Mouse (Mus musculus) kidney, adult 2 months (tissue): ENCODE results near the gene Usp35. TPM values are rescaled to one million over a fixed set of nuclear protein-coding genes. Genes with fewer than 3 reads are reported as not detected.

Experiments used
- DNase-seq: peaks from one replicate; pipeline ENCODE4 v3.0.0; 2021
- H3K27ac ChIP-seq: fragments of 200-500 bp; 2 replicates; pipeline ENCODE4 v1.5.1; 2012; ENCODE audit warnings: low read depth, low read length, control low read depth, inconsistent platforms; ENCODE audit not compliant: insufficient read depth
- H3K27me3 ChIP-seq: fragments of 200-500 bp; replicated peaks from 2 replicates; pipeline ENCODE4 v1.6.1; 2012; ENCODE audit warnings: mild to moderate bottlenecking, moderate library complexity, low read length, inconsistent platforms; ENCODE audit not compliant: control insufficient read depth, insufficient read depth
- H3K36me3 ChIP-seq: fragments of 200-500 bp; 2 replicates; pipeline ENCODE4 v1.6.1; 2012; ENCODE audit warnings: mild to moderate bottlenecking, moderate library complexity, low read length, inconsistent platforms; ENCODE audit not compliant: control insufficient read depth, insufficient read depth
- H3K4me1 ChIP-seq: fragments of 200-500 bp; 2 replicates; pipeline ENCODE4 v1.6.1; 2011; ENCODE audit warnings: low read length; ENCODE audit not compliant: control insufficient read depth, insufficient read depth
- H3K4me3 ChIP-seq: fragments of 200-500 bp; 2 replicates; pipeline ENCODE4 v1.5.1; 2011; ENCODE audit warnings: mild to moderate bottlenecking, low read depth, low read length, control low read depth; ENCODE audit not compliant: insufficient read depth
- CTCF ChIP-seq: fragments of 200-500 bp; conservative IDR thresholded peaks from 2 replicates; pipeline ENCODE4 v1.5.1; 2011; ENCODE audit warnings: low read depth, mild to moderate bottlenecking, control low read depth, low read length, moderate library complexity, mixed read lengths; ENCODE audit not compliant: insufficient read depth, insufficient read length
- POLR2A ChIP-seq: fragments of 200-500 bp; IDR thresholded peaks from one replicate; pipeline ENCODE4 v1.6.1; 2011; ENCODE audit warnings: low read depth, low read length, control low read depth
- WGBS: fragments of 180-500 bp; shearing (Covaris S2); methylation state at CpG from one replicate; pipeline ENCODE4 v1.1.7; 2018; 5-methylcytosine and 5-hydroxymethylcytosine counted together
- polyA plus RNA-seq: library from polyadenylated mRNA; depleted of rRNA; stranded (reverse); fragments of >200 nt; gene quantifications from 2 replicates; pipeline ENCODE4 v1.2.3, GENCODE M21; 2012

Usp35 gene
- polyA plus RNA-seq, 1 experiment = 2.7 TPM

DNA sequence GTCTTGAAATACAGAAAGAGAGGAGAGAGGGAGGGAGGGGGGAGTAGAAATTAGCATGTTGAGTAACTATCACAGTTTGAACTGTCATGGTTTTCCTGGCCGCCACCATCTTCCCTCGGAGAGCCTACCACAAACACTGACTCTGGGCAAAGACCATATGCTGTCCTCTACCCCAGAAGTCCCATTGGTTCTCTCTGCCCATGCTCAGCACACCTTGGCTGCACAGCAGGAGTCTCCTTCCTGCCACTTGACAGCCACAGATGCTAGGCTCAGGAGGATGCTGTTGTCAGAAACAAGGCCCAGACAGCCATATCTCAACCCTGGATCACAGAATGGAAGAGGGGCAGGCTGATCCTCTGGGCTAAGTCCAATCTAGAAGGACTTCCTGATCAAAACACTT, 2.6 kb upstream of the Usp35 start:
- WGBS = 91% methylated on average over 2 of the region's 2 CpGs
- H3K27me3 ChIP-seq = no peaks in the 10 kb centered on the region
- no peak for DNase-seq
- peaks cover 7% of the 10 kb centered on the region; the same call in 1 of the 2 replicates for H3K4me1 ChIP-seq
- no peak for TF ChIP-seq CTCF
- no peak for TF ChIP-seq POLR2A
- no peak overlapping the region for H3K27ac ChIP-seq
- no peaks in the 10 kb centered on the region for H3K36me3 ChIP-seq
- no peak overlapping the region for H3K4me3 ChIP-seq

DNA sequence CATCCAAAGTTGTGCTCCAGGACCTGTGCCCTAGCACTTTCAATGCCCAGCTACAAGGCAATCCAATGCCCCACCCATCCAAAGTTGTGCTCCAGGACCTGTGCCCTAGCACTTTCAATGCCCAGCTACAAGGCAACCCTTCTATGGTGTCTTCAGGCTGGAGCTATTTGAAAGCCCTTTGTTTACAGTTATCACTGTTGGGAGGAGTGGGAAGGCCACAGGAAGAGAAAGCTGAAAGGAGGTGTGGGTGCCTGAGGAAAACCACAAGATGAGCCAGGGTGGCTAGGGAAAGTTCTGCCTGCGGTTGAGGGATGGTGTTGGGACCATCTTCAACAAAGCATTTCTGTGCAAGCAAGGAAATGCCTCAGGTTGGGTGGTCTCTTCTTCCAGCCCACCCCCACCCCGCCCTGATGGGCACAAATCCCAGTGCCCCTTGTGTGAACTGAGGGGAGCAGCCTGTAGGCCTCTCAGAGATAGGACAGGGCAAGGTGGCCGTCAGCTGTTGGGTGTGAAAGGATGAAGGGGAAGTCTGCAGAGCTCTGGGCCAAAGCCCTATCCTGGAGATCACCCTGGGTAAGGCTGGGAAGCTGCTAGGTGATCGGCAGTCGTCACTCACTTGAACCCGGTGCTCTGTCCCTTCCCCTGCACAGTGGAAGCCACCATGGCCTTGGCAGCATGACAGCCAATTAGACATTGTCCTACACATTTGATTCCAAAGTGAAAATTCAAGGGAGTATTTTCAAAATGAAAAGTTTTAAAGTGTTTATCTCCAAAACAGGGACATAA, 1.5 kb upstream of the Usp35 start:
- H3K27ac ChIP-seq = no peak overlapping the region
- no peak for DNase-seq
- no peaks in the 10 kb centered on the region for H3K27me3 ChIP-seq
- no peak overlapping the region for H3K4me3 ChIP-seq
- no peak for TF ChIP-seq POLR2A
- TF ChIP-seq CTCF = no peak
- WGBS = 84% methylated on average over 6 of the region's 6 CpGs
- H3K36me3 ChIP-seq = no peaks in the 10 kb centered on the region
- H3K4me1 ChIP-seq = peaks cover 7% of the 10 kb centered on the region; the same call in 1 of the 2 replicates

DNA sequence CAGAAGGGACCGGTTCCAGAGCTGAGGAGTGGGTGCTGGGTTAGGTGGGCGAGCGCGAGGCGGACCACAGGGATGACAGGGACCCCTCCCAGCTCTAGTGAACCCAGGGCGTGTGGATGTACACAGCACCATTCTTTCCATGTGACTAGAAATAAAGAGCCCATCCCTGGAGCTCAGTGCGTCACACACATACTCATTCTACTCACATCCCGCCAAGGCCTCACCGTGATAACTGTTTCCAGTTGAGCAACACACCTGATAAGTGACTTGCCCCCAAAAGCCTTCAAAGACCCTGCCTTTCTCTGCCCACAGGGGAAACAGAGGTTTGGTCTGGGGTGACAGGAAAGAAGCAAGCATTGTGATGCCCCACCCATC, 834 bp upstream of the Usp35 start:
- Histone ChIP-seq H3K4me1 (peaks cover 7% of the 10 kb centered on the region; the same call in 1 of the 2 replicates), H3K27ac (no peak overlapping the region), H3K4me3 (peak overlapping the region; percentile 94), H3K27me3 (no peaks in the 10 kb centered on the region), H3K36me3 (no peaks in the 10 kb centered on the region)
- TF ChIP-seq POLR2A (no peak), CTCF (no peak)
- WGBS = 4% methylated on average over 9 of the region's 9 CpGs
- DNase-seq = no peak

DNA sequence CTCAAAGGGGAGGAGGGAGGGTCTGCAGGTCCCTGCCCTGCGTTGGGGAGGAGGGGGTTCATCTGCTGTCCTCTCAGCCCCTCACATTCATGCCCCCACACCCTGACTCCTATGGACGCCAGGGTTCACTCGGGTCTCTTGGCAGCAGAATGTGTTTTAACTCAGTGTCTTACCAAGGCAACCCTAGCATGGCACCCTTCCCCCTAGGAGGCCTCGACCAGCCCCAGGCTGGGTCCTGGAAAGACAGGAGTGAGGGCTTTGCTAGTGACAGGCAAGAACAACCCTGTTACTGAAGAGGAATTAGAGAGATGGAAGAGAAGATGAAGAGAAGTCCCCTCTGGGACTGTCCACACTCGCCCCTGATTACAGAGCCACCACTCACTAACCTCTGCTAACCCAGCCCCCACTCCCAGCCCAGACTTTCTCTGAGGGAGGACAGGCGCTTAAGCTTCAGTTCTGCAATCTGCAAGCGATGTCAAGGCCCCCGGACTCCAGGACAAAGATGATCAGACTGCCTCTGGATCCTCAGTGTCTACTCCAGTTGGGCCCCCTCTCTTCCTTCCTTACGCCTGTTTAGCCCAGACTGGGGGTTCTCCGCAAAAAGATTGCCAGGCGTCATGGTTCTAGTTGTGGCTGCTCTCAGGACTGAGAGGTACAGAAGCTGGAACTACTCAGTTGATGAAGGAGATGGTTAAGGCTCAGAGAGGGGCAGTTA, 732 bp downstream of the Usp35 start:
- no peak overlapping the region for H3K27ac ChIP-seq
- 60% methylated on average over 11 of the region's 11 CpGs for WGBS
- no peaks in the 10 kb centered on the region for H3K36me3 ChIP-seq
- H3K4me3 ChIP-seq = peak overlapping the region; percentile 75
- H3K4me1 ChIP-seq = peaks cover 7% of the 10 kb centered on the region; the same call in 1 of the 2 replicates
- TF ChIP-seq POLR2A = no peak
- TF ChIP-seq CTCF = no peak
- no peaks in the 10 kb centered on the region for H3K27me3 ChIP-seq
- DNase-seq = no peak

DNA sequence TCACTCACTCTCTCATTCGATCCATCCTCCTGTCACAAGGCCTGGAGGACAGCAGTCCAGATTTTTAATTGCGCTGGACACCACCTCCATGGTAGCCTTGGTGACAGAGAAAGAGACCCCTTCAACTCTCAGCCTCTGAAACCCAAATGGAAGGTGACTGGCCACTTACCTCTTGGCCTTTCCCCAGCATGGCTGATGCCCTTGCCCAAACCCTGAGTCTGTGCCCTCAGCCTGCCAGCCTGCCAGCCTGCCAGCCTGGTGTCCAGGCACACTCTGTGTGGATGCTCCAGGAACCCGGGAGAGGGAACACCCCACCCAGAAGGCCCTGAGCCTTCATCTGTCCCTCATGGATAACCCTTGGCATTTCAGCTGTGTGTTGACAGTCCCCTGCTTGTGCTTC, 2.1 kb downstream of the Usp35 start:
- no peaks in the 10 kb centered on the region for H3K36me3 ChIP-seq
- TF ChIP-seq POLR2A (no peak), CTCF (no peak)
- WGBS = 85% methylated on average over 3 of the region's 3 CpGs
- no peaks in the 10 kb centered on the region for H3K27me3 ChIP-seq
- H3K4me3 ChIP-seq = no peak overlapping the region
- H3K27ac ChIP-seq = no peak overlapping the region
- H3K4me1 ChIP-seq = peaks cover 7% of the 10 kb centered on the region; the same call in 1 of the 2 replicates
- no peak for DNase-seq

DNA sequence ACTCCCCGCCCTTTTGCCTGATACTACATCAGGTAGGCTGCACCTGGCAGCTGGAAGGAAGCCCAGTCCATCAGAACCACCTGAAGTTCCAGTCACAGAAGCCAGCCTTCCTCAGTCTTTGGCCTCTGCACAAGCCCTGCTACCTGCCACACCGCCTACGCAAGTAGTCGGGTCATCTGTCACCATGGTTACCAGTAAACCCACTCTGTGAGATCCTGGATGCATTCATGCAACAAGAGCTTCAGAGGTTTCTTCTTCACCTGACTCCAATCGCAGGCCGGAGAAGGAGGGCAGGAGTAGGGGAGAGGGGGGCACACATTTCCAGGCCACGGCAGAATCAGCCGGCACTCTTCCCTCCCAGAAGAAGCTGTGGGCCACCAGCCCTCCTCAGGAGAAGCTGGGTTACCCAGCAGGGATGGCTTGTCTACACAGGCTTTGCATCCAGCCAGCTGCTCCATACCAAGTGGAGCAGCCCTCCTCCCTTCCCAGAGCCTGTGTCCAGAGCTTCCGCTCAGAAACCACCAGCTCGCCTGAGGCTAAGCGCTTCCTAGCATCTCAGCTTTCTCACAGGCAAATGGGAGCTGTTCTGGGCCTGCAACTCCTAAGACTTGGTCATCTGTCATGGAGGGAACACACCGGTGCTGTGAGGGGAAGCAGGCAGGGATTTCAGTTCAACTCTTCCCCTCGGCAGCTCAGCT, 2.8 kb downstream of the Usp35 start:
- no peak for TF ChIP-seq CTCF
- no peak for TF ChIP-seq POLR2A
- 64% methylated on average over 13 of the region's 13 CpGs for WGBS
- H3K36me3 ChIP-seq = no peaks in the 10 kb centered on the region
- peaks cover 7% of the 10 kb centered on the region; the same call in 1 of the 2 replicates for H3K4me1 ChIP-seq
- no peaks in the 10 kb centered on the region for H3K27me3 ChIP-seq
- no peak for DNase-seq
- H3K4me3 ChIP-seq = no peak overlapping the region
- H3K27ac ChIP-seq = no peak overlapping the region

DNA sequence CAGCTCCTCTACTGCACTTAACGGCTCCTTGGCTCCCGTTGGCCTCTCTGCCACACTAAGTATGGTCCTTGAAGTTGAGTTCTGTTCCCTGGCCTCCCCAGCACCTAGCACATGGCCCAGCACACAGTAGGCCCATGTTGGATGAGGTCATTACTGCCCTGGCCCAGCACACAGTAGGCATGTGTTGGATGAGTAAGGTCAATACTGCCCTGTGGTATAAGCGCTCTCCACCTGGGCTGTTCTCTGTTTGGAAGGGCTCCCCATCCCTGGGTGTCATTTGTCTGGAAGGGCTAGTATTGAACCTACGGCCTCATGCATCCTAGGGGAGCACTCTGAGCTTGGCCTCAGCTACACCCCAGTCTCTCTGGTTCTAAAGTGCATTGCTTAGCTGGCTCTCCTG, 4.4 kb downstream of the Usp35 start:
- Histone ChIP-seq H3K27ac (no peak overlapping the region), H3K27me3 (no peaks in the 10 kb centered on the region), H3K36me3 (no peaks in the 10 kb centered on the region), H3K4me1 (no peaks in the 10 kb centered on the region), H3K4me3 (no peak overlapping the region)
- 95% methylated on average over 4 of the region's 4 CpGs for WGBS
- no peak for TF ChIP-seq POLR2A
- no peak for TF ChIP-seq CTCF
- DNase-seq = no peak
